Mouse (Mus musculus): ENCODE results near the gene Dscaml1. TPM values are rescaled to one million over a fixed set of nuclear protein-coding genes. Genes with fewer than 3 reads are reported as not detected.

Dscaml1 gene
- polyA plus RNA-seq, 1 experiment from 2014 or later, result 13.8 TPM

DNA sequence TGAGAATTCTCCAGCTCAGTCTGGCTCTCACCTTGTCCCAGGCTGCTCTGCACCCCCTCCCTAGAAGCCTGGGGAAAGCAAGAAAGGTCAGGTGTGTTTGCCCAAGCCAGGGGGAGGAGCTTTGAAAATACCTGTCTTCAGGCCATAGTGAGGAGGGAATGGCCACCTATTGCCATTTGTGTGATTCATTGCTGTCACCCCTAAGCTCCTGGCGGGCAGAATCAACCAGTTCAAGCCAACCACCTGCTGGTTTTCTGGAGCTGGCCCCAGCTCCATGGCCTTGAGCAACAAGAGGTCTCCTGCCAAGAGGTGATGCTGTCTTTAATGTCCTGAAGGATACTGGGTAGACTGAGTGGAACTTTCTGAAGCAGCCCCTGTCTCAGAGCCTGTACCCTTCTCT lies 28.1 kb upstream of the Dscaml1 start:
- peaks cover 28% of the 10 kb centered on the region; the same call in 1 of the 2 replicates for H3K36me3 ChIP-seq
- no peak for ATAC-seq (ENCODE audit: low FRiP score, low read depth)
- H3K27me3 ChIP-seq, result no peaks in the 10 kb centered on the region
- H3K9me3 ChIP-seq, result no peaks in the 10 kb centered on the region
- no peak overlapping the region for H3K4me2 ChIP-seq
- no peak overlapping the region for H3K9ac ChIP-seq
- WGBS, result 50% methylated on average over 1 of the region's 1 CpGs
- H3K4me3 ChIP-seq, result no peak overlapping the region
- no peaks in the 10 kb centered on the region for H3K4me1 ChIP-seq (replicated peaks)
- no peak overlapping the region for H3K27ac ChIP-seq (replicated peaks)

DNA sequence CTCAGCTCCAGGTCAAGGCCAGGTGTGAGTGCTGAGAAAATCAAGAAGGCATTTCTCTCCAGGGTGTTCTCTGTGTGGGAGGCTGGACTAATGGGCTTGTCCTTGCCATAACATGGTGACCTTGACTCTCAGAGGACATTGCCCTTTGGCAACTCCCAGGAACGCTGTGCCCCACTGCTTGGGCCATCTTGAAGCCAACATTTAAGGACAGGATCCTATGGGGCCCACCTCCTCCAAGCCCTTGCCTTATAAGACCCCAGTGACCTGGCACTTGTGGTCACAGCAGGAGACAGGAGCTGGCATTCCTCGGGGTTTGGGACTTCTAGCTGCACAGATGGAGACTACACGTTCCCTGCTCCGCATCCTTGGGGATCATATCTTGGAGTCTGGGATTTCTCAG lies 27.0 kb upstream of the Dscaml1 start, which contains the start of gene Fxyd2:
Gene Fxyd2, plus strand, starts transcription at position 236 of the 400 bp plus-strand sequence.
- Histone ChIP-seq H3K4me2 (no peak within 1 kb of the TSS), H3K4me1 (replicated peaks) (no peaks in the 10 kb centered on the region), H3K4me3 (no peak within 1 kb of the TSS), H3K9me3 (no peaks in the 10 kb centered on the region), H3K27ac (replicated peaks) (no peak within 1 kb of the TSS), H3K27me3 (no peaks in the 10 kb centered on the region), H3K9ac (no peak within 1 kb of the TSS), H3K36me3 (peaks cover 17% of the 10 kb centered on the region; the same call in 1 of the 2 replicates)
- ATAC-seq (ENCODE audit: low FRiP score, low read depth), result no peak
- 86% methylated on average over 4 of the region's 4 CpGs for whole genome bisulfite sequencing

DNA sequence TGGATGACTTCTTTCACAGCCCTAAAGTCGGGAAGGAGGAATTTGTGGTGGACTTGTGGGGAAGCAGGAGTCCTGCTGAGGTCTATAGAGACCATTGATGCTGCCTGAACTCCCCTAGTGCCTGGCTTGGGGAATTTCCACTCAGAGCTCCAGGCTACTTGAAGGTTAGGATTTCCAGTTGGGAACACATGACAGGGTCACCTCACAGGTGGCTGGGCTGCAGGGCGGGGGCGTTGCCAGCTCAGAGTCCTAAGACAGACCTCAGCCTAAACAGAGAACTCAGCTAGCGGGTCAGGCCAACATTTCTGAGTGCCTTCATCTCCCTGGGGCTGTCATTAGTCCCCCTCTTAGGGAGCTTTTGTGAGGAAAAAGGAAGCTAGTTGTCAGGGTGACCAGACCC lies 24.6 kb upstream of the Dscaml1 start:
- no peaks in the 10 kb centered on the region for H3K4me1 ChIP-seq (replicated peaks)
- H3K4me3 ChIP-seq, result no peak overlapping the region
- ATAC-seq (ENCODE audit: low FRiP score, low read depth), result no peak
- 60% methylated on average over 4 of the region's 4 CpGs for WGBS
- H3K27me3 ChIP-seq, result no peaks in the 10 kb centered on the region
- no peaks in the 10 kb centered on the region for H3K9me3 ChIP-seq
- H3K9ac ChIP-seq, result no peak overlapping the region
- H3K27ac ChIP-seq (replicated peaks), result no peak overlapping the region
- H3K36me3 ChIP-seq, result no peaks in the 10 kb centered on the region
- no peak overlapping the region for H3K4me2 ChIP-seq

DNA sequence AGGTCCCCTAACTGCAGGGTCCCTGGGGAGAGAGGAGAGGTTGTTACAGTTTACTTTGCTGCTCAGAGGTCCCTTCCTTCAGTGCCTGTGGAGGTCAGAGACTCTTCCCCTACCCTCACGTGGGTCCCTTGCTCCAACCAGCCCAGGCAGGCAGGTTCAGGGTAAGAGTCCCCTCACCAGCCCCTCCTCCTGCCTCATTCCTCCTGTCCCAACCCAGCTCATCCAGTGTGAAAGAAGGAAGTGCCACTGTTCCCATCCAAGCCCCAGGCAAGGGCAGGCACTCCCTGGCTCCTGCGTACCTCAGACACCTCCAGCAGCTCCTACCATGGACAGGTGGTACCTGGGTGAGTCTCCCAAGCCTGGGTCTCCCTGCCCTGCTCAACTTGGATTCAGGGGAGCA lies 23.5 kb upstream of the Dscaml1 start:
- no peak overlapping the region for H3K9ac ChIP-seq
- no peak overlapping the region for H3K27ac ChIP-seq (replicated peaks)
- no peaks in the 10 kb centered on the region for H3K36me3 ChIP-seq
- WGBS, result 69% methylated on average over 2 of the region's 2 CpGs
- no peak overlapping the region for H3K4me2 ChIP-seq
- H3K4me3 ChIP-seq, result no peak overlapping the region
- H3K4me1 ChIP-seq (replicated peaks), result peaks cover 2% of the 10 kb centered on the region; the same call in 1 of the 2 replicates
- no peak for ATAC-seq (ENCODE audit: low FRiP score, low read depth)
- H3K27me3 ChIP-seq, result no peaks in the 10 kb centered on the region
- H3K9me3 ChIP-seq, result no peaks in the 10 kb centered on the region

DNA sequence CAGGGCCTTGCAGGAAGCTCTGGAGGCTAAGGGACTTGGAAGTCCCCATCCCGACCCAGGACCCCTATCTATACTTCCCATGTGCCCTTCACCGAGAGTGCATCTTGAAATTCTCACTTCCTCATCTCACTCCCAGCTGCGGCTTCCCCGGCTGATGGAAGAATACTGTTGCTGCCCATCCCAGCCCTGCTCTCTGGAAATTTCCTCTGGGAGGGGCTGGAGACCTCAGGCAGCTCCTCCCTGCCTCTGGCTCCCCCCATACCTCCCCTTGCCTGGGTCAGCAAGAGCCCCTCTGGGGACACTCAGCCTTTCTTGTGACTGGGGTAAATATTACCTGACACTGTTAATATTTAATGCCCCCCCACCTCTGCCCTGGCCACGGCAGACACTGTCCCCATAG lies 20.7 kb upstream of the Dscaml1 start:
- H3K9me3 ChIP-seq, result no peaks in the 10 kb centered on the region
- H3K27me3 ChIP-seq, result no peaks in the 10 kb centered on the region
- H3K4me1 ChIP-seq (replicated peaks), result peaks cover 5% of the 10 kb centered on the region; the same call in 1 of the 2 replicates
- H3K36me3 ChIP-seq, result no peaks in the 10 kb centered on the region
- 74% methylated on average over 5 of the region's 5 CpGs for WGBS
- H3K27ac ChIP-seq (replicated peaks), result no peak overlapping the region
- H3K4me3 ChIP-seq, result no peak overlapping the region
- ATAC-seq (ENCODE audit: low FRiP score, low read depth), result no peak
- no peak overlapping the region for H3K9ac ChIP-seq
- no peak overlapping the region for H3K4me2 ChIP-seq

DNA sequence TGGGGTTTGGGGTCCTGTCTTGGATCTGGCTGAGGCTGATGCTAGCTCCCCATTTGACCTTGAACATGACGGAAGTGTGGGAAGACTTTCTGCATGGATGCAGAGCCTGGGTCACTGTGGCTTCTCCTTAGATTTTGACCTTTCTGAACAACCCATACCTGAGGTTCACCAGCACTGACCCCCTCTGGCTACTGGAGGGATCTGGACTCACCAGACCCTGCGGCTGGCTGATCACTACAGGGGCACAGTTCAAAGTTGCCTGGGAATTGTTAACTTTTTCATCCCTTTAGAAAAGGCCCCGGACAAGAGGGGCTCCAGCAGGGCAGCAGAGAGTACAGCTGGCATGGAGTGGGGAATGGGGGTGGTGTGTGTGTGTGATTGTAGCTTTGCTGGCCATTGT lies 19.6 kb upstream of the Dscaml1 start:
- peaks cover 5% of the 10 kb centered on the region for H3K4me1 ChIP-seq (replicated peaks)
- H3K27me3 ChIP-seq, result no peaks in the 10 kb centered on the region
- no peak overlapping the region for H3K4me3 ChIP-seq
- H3K36me3 ChIP-seq, result no peaks in the 10 kb centered on the region
- H3K4me2 ChIP-seq, result no peak overlapping the region
- ATAC-seq (ENCODE audit: low FRiP score, low read depth), result no peak
- WGBS, result 82% methylated on average over 3 of the region's 3 CpGs
- H3K27ac ChIP-seq (replicated peaks), result no peak overlapping the region
- no peaks in the 10 kb centered on the region for H3K9me3 ChIP-seq
- no peak overlapping the region for H3K9ac ChIP-seq

DNA sequence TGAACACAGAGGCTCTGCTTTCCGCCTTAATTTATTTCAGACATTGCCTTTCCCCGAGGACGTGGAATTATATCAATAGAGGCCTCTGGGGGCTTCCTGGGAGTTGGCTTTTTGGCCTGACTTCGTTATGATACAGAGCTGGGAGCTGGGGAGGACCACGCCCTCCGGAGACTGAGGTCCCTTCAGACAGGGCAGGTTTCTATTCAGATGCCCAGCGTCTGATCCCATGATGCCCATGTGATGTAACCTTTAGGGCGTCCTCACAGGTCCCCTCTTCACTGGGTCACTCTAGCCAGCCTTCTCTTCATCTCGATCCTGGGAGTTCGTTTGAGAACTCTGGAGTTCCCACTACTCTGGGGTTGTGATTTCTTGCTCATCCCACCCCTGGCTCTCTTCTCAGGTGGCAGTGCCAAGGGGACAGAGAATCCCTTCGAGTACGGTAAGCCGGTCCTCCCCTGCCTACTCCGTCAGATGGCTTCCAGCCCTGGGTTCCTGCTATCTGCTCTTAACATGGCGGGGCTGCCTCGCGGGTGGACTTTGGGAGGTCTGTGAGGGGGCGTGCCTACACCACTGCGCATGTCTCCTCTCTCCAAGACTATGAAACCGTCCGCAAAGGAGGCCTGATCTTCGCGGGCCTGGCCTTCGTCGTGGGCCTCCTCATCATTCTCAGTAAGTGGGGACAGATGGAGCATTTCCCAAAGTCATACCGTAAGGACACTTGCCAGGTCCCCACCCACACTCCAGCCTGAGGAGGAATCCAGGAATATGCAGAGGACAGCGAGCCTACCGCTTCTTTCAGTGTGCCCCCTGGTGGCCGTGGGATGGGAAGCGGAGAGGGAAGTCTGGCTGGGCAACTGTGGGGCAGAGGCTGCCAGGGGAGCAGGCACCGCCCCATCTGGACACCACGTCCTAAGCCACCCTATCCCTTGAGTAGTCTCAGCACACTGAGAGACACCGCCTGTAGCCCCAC lies 18.4 kb upstream of the Dscaml1 start:
- Histone ChIP-seq H3K9me3 (no peaks in the 10 kb centered on the region), H3K4me3 (peak overlapping the region; percentile 33), H3K9ac (no peak overlapping the region), H3K4me1 (replicated peaks) (peaks cover 12% of the 10 kb centered on the region), H3K36me3 (no peaks in the 10 kb centered on the region), H3K27ac (replicated peaks) (0 out of 2 replicates have a peak overlapping the region, but pooled peaks have one; percentile 5), H3K4me2 (peak overlapping the region; percentile 54), H3K27me3 (no peaks in the 10 kb centered on the region)
- WGBS, result 39% methylated on average over 33 of the region's 33 CpGs
- ATAC-seq (ENCODE audit: low FRiP score, low read depth), result peak; percentile 72

DNA sequence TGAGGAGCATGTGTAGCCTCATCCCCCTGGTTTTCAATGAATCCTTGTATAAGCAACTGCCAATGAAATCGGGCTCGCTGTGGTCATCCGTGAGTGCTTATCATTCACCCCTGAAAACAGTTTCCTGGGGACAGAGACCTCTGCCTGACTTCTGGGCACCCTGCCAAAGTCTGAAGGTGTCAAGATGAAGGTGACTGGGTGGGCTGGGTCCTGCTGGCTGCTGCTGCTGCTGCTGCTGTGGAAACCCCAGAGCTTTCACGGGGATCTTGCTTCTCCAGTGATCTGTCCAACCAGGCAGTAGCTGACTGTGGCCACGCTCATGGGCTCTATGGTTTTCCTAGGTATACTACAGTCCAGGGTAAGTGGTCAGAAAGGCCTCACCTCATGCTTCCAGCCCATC lies 16.2 kb upstream of the Dscaml1 start:
- no peaks in the 10 kb centered on the region for H3K9me3 ChIP-seq
- WGBS, result 88% methylated on average over 5 of the region's 5 CpGs
- peaks cover 12% of the 10 kb centered on the region for H3K4me1 ChIP-seq (replicated peaks)
- no peak overlapping the region for H3K9ac ChIP-seq
- no peaks in the 10 kb centered on the region for H3K27me3 ChIP-seq
- H3K36me3 ChIP-seq, result no peaks in the 10 kb centered on the region
- no peak overlapping the region for H3K4me3 ChIP-seq
- ATAC-seq (ENCODE audit: low FRiP score, low read depth), result no peak
- no peak overlapping the region for H3K4me2 ChIP-seq
- no peak overlapping the region for H3K27ac ChIP-seq (replicated peaks)

DNA sequence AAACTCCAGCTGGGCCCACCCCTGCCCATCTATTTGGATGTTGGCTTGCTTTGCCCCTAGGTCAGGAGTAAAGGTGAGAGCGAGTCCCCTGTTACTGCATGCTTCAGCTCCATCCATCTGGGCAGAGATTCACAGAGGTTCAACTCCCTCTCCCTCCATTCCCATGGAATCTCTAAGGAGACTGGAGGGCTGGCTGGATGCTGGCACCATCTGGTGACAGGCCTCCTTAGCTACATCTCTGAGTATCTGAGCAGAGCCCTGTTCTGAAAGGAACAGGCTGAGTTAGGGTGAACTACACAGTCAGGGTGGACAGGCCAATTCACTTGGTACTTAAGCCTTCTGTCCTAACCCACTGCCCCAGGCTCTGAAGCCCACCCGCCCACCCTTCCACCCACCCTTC lies 15.8 kb upstream of the Dscaml1 start:
- WGBS, result 92% methylated on average over 2 of the region's 2 CpGs
- H3K36me3 ChIP-seq, result no peaks in the 10 kb centered on the region
- no peak for ATAC-seq (ENCODE audit: low FRiP score, low read depth)
- no peak overlapping the region for H3K9ac ChIP-seq
- peaks cover 12% of the 10 kb centered on the region for H3K4me1 ChIP-seq (replicated peaks)
- H3K9me3 ChIP-seq, result no peaks in the 10 kb centered on the region
- no peak overlapping the region for H3K27ac ChIP-seq (replicated peaks)
- no peaks in the 10 kb centered on the region for H3K27me3 ChIP-seq
- H3K4me3 ChIP-seq, result no peak overlapping the region
- no peak overlapping the region for H3K4me2 ChIP-seq

DNA sequence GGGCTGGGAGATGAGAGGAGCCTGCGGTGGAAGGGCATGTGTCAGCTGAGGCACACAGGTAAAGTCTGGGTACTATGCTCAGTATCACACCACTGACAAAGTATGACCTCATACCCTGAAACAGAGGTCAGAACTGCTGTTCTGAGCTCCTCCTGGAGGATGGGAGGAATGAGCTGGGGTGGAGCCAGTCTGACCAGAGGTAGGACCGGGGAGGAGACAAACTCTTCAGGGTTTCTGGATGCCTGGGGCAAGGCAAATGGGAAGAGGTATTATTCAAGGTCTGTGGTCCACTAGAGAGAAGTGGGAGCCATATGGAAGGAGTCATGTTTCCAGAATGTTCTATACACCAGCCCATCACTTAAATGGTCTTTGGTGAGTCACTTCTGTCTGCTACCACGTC lies 15.3 kb upstream of the Dscaml1 start:
- H3K4me1 ChIP-seq (replicated peaks), result peaks cover 12% of the 10 kb centered on the region
- H3K4me3 ChIP-seq, result no peak overlapping the region
- H3K27ac ChIP-seq (replicated peaks), result no peak overlapping the region
- H3K27me3 ChIP-seq, result no peaks in the 10 kb centered on the region
- no peaks in the 10 kb centered on the region for H3K36me3 ChIP-seq
- no peak for ATAC-seq (ENCODE audit: low FRiP score, low read depth)
- 91% methylated on average over 3 of the region's 3 CpGs for WGBS
- H3K9ac ChIP-seq, result no peak overlapping the region
- no peaks in the 10 kb centered on the region for H3K9me3 ChIP-seq
- H3K4me2 ChIP-seq, result no peak overlapping the region

DNA sequence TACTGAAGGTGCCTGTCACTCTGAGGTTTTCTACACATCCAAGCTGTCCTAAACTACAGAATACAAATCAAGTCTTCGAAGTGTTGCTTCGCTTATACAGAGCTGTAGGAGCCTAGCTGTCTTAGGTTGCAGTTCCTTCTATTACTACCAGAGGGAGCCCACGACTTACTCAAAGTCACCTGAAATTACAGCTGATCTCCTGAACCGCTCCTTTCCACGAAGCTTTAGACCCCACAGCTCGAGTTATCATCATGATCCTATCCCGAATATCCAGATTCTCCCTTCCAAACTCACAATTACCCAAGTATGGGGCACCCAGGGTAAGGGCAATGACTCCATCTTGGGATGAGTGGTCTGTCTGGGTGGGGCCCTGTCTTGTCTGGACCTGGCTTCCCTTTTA lies 14.6 kb upstream of the Dscaml1 start:
- Histone ChIP-seq H3K9ac (no peak overlapping the region), H3K4me1 (replicated peaks) (peaks cover 12% of the 10 kb centered on the region), H3K36me3 (no peaks in the 10 kb centered on the region), H3K4me2 (peak overlapping the region; percentile 45), H3K27me3 (no peaks in the 10 kb centered on the region), H3K9me3 (no peaks in the 10 kb centered on the region), H3K27ac (replicated peaks) (0 out of 2 replicates have a peak overlapping the region, but pooled peaks have one; percentile 23), H3K4me3 (peak overlapping the region; percentile 9; the same call in 1 of the 2 replicates)
- WGBS, result 21% methylated on average over 7 of the region's 7 CpGs
- ATAC-seq (ENCODE audit: low FRiP score, low read depth), result peak; percentile 39; the same call in 1 of the 2 replicates

DNA sequence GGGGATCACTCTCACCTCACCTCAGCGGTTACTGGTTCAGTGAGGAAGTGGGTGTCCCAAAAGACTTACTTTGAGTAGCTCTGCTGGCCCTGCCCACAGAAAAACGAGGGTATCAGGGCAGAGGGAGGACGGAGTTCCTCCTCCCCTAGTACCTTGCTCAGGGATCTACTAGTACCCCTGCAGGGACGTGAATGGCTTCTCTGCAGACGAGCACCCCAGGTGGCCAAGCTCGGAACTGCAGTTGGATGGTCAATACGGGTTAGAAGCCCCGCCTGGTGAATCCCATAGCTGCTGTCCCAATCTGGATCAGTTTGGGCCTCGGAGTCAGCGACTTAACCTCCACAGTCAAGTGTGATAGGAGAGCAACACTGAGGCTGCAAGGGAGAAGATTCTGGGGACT lies 14.1 kb upstream of the Dscaml1 start:
- Histone ChIP-seq H3K9me3 (no peaks in the 10 kb centered on the region), H3K4me2 (peak overlapping the region; percentile 45), H3K9ac (no peak overlapping the region), H3K4me3 (peak overlapping the region; percentile 9; the same call in 1 of the 2 replicates), H3K4me1 (replicated peaks) (peaks cover 12% of the 10 kb centered on the region), H3K27ac (replicated peaks) (0 out of 2 replicates have a peak overlapping the region, but pooled peaks have one; percentile 23), H3K27me3 (no peaks in the 10 kb centered on the region), H3K36me3 (no peaks in the 10 kb centered on the region)
- no peak for ATAC-seq (ENCODE audit: low FRiP score, low read depth)
- 7% methylated on average over 10 of the region's 10 CpGs for WGBS
